Mouse (Mus musculus) liver, embryonic 14.5 days (tissue): Measurements from ENCODE around the gene Eif1b.

Experiments used
- CTCF ChIP-seq: IDR thresholded peaks from 2 replicates; pipeline ENCODE4 v1.5.1; 2016; ENCODE audit warnings: antibody characterized with exemption, low read depth, control low read depth
- EP300 ChIP-seq: IDR thresholded peaks from 2 replicates; pipeline ENCODE4 v1.6.1; 2016; ENCODE audit warnings: antibody characterized with exemption, low read depth

GRCm38 (mm10) chr9:120518946-120519345 lies 26.9 kb downstream of the Eif1b start:
- no peak for TF ChIP-seq EP300
- no peak for TF ChIP-seq CTCF
